Mouse (Mus musculus) left cerebral cortex, postnatal 36 days (tissue): ENCODE measurements at regions not wholly inside any gene's neighbourhood (a gene's known extent, or its start where the extent isn't known, plus 50 kb on each side); places are given as distances from the start of the nearest gene placed in this dataset.

Source experiments
- DNase-seq, 2 experiments: peaks; one replicate each; pipeline ENCODE4 v3.0.0; 2021 to 2022; ENCODE audit warnings: low spot score in 2 of 2, mixed read lengths in 1 of 2
- intact Hi-C: fragments of 180-260 bp; cut with DNase I; formaldehyde crosslinking; loops from one replicate; pipeline ENCODE4 v1.15.1; 2025

- no peak for DNase-seq
- intact Hi-C loops, result no loop called here
Measured at GRCm38 (mm10) chr11:22668220-22668619, 156.3 kb downstream of the Tmem17 start.

- intact Hi-C loops, result no loop called here
- DNase-seq, result no peak
Measured at GRCm38 (mm10) chr11:22669267-22669666, 157.4 kb downstream of the Tmem17 start.

- peak; percentile 14 to 24 for DNase-seq
- intact Hi-C loops, result no loop called here
Measured at GRCm38 (mm10) chr11:22671791-22672490, 160.1 kb downstream of the Tmem17 start.

GRCm38 (mm10) chr11:22675047-22675446 lies 163.2 kb downstream of the Tmem17 start:
- intact Hi-C loops, result no loop called here
- no peak for DNase-seq

- intact Hi-C loops, result no loop called here
Measured at GRCm38 (mm10) chr11:22675754-22676153, 163.9 kb downstream of the Tmem17 start.

GRCm38 (mm10) chr11:22677337-22677736 lies 165.4 kb downstream of the Tmem17 start:
- intact Hi-C loops, result no loop called here
- DNase-seq, result no peak

More at GRCm38 (mm10) chr11:22675754-22676153, 163.9 kb downstream of the Tmem17 start:
- DNase-seq, result no peak

GRCm38 (mm10) chr11:22684576-22684975 lies 172.7 kb downstream of the Tmem17 start:
- intact Hi-C loops, result no loop called here
- no peak for DNase-seq

GRCm38 (mm10) chr11:22690829-22691228 lies 169.9 kb downstream of the B3gnt2 start:
- intact Hi-C loops, result no loop called here
- DNase-seq, result no peak

- no peak for DNase-seq
- intact Hi-C loops, result no loop called here
Measured at GRCm38 (mm10) chr11:22692281-22692857, 168.4 kb downstream of the B3gnt2 start.

GRCm38 (mm10) chr11:22692941-22693341 lies 167.8 kb downstream of the B3gnt2 start:
- intact Hi-C loops, result no loop called here

GRCm38 (mm10) chr11:22693376-22693775 lies 167.4 kb downstream of the B3gnt2 start:
- no peak for DNase-seq
- intact Hi-C loops, result no loop called here

More at GRCm38 (mm10) chr11:22692941-22693341, 167.8 kb downstream of the B3gnt2 start:
- DNase-seq, result no peak

- intact Hi-C loops, result no loop called here
- no peak for DNase-seq
Measured at GRCm38 (mm10) chr11:22693984-22694383, 166.8 kb downstream of the B3gnt2 start.

- no peak for DNase-seq
- intact Hi-C loops, result no loop called here
Measured at GRCm38 (mm10) chr11:22694829-22695228, 165.9 kb downstream of the B3gnt2 start.

- no peak for DNase-seq
- intact Hi-C loops, result no loop called here
Measured at GRCm38 (mm10) chr11:22695237-22695636, 165.5 kb downstream of the B3gnt2 start.

- DNase-seq, result peak in 1 of 2 experiments; percentile 11
- intact Hi-C loops, result no loop called here
Measured at GRCm38 (mm10) chr11:22698057-22698941, 162.5 kb downstream of the B3gnt2 start.

- intact Hi-C loops, result no loop called here
- DNase-seq, result no peak
Measured at GRCm38 (mm10) chr11:22706082-22706481, 154.7 kb downstream of the B3gnt2 start.
